Mouse (Mus musculus) CD4-positive helper T cell, adult 2 months (primary cell): ENCODE data around the gene Ift22.
"Not testable (repeated sequence)": the region's sequence is repeated elsewhere in the genome, so short reads cannot be mapped to it uniquely, and the experiment has no call there.

Source experiments
- DNase-seq: peaks from one replicate; pipeline ENCODE4 v3.0.0-alpha.2; 2012; ENCODE audit warnings: low read depth, missing footprints, low spot score

Ift22 gene

GRCm38 (mm10) chr5:136907587-136907986 lies 363 bp upstream of the Ift22 start:
- DNase-seq: no peak

GRCm38 (mm10) chr5:136914183-136914582 lies 6.2 kb downstream of the Ift22 start:
- no peak for DNase-seq

DNA sequence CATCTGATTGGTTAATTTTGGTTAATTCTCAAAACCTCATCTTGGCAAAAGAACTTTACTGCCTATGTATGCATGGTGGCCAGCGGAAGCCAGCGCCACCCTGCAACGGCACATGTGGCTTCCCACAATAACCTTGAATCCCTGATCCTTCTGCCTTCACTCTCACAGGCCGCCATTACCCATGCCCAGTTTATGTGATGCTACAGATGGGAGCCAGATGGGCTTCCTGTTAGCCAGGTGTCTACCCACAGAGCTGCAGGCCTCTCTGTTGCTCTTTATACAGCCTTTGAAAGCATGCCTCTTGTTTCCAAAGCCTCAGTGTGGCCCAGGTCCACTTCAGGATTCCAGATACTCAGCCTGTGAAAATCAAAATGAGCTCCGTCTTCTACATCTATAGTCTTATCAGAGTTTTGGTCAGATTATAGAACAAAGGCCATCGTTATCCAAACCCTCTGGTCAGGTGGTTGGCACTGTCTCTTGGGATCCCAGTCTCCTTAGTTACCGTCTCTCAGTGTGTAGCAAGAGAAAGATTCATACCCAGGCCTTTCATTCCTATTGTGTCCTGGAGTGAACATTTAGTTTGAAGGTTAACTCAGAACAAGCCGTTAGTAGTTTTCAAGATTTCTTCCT lies 9.8 kb downstream of the Ift22 start:
- DNase-seq: no peak

DNA sequence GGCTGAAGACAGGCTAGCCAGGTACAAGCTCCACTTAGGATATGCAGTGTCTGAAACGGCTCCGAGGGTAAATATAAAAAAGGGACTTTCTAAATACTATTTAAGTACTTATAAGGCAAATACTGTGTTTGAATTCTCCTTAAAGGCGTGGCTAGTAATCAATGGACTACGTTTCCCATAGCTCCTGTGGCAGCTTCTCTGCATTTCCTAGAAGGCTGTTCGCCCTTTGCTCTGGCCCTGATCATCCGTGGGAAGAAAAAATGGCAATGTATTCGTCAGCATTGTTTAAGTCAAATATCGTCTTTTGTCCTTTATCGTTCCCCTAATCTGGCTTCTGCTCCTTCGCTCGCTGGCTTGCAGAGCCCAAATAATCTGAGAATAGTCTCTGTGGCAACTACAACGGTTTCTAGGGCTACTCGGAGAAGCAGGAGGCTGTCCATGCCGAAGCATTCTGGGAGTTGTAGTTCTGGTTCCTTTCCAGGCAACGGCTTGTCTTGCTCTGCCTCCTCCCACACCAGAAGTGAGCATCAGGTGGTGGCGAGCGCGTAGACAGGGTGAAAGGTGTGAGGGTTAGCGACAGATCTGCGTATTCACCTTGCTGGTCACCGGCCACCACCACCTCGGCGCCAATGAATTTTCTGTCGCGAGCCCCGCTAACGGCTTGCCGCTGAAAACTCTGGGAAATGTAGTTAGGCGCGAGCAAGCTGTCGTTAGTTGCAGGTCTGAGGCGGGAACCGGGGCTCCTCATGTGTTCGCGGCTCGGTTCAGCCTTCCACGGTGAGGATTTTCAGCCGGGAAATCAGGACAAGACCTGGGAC lies 10.9 kb downstream of the Ift22 start:
- peak; percentile 90 for DNase-seq

DNA sequence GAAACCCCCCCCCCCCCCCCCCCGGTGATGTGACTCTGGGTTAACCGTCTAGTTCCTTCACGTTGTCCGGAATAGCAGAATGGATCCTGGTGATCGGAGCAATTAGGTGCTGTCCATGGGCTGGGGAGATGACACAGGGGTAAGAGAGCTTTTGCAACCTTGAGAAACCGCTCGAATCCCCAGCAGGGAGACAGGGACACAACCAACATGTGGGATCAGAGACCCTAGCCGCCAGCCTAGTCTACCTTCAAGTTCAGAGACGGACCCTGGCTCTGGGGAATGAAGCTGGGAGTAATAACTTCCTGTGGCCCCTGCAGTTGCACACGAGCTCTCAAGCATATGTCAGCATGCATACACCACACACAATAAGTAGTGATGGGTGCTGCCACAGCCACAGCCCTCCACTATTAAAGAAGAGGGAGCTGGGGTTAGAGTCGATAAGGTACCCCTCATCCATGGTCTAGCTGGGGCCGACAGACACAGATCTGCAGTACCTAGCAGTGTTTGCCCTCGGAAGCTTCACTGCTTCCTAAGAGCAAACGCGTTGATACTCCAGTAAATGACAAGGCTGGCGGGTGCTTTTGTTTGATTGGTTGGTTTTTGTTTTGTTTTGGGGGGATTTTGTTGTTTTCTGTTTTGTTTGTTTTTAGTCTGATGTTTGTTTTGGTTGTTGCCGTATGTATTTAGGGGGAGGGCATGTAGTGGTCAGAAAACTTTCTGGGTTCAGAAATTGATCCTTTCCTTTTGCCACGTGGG lies 11.8 kb downstream of the Ift22 start:
- DNase-seq: peak; percentile 12

DNA sequence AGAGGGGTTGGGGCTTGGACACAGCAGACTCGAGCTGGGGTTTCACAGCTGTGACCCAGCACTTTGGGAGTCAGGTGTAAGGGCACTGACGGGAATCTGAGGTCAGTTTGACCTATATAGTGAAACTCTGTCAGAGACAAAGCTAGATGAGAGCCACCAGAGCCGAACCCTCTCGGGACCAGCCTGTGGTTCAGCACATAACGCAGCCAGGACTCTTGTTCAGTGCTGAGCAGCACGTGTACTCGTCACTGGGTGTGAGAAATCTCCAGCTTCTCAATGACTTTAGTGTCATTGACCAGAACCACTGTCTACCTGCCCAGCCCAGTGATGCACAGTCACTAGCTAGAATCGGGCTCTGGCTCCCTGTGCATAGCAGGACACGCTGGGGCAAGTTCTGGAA lies 14.9 kb downstream of the Ift22 start:
- DNase-seq: no peak

- no peak for DNase-seq
Observed at GRCm38 (mm10) chr5:136923751-136924478, 16.0 kb downstream of the Ift22 start.

DNA sequence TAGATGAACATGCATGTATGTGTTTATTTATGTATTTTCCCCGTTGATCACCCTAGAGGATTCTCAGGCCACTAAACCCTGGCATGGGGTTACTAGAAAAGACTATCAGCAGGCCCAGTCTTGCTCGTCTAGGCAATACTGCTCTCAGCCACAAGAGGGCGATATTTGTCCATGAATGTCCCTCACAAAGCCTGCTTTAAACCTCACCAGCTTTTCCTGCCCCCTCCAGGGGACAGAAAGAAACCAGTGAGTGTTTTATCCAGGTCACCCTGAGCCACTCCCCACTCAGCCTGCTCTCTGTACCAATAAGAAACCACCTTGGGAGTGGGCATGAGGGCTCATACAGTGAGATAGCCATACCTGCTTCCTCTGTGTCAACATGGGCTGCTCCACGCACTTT lies 21.1 kb downstream of the Ift22 start:
- peak; percentile 76 for DNase-seq

DNA sequence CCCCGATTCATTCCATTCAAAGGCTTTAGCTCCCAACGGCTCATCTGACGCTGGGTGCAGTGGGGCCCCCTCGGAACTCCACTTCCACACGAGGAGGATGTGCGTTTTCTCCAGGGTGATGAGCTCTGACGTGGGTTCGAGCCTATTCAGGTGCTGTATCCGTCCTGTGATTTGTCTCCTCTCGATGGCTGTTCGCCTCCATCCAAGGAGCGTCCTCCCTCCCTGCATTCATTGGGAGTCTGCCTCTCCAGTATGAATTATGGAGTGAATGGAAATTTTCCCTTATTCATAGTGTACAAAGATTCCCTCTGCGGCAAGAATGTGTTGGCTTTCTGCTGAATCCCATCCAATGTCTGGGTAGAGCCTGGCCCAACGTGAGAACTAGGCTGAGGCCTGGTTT lies 23.9 kb downstream of the Ift22 start:
- DNase-seq: no peak

GRCm38 (mm10) chr5:136932956-136933355 lies 25.0 kb downstream of the Ift22 start:
- DNase-seq: no peak

- no peak for DNase-seq
Observed at GRCm38 (mm10) chr5:136933930-136934329, 26.0 kb downstream of the Ift22 start.

DNA sequence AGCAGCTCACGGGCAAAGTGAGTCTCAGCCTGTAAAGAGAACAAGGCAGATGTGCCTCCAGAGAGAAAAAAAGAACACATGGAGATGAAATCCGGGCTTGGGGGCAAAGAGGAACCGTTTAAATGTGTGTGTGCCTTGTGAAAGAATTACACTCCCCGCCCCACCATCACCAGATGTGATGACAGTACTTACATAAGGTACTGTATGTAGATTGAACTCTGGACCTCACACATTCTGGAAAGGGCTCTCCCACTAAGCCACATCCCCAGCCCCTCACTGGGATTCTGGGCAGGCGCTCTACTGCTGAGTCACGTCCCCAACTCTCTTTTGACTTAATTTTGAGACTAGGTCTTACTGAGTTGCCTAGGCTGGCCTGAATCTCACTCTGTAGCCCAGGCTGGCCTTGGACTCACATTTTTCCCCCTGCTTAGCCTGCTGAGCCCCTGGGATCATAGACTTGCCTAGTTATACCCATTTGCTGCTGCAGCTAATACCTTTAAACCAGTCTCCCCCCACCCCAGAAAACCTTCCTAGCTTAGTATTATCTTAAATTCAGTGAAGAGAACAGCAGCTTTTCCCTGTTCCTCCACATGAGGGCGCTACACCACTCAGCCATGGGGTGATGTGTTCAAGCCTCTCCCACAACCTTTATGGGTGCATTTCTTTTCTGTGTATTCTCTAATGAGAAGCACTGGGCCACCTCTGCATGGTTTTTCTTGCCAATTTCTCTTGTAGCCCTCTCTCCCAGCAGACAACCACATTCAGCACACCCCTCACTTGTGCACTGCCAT lies 28.1 kb downstream of the Ift22 start:
- DNase-seq: no peak

- no peak for DNase-seq
Observed at GRCm38 (mm10) chr5:136936750-136937149, 28.8 kb downstream of the Ift22 start.

GRCm38 (mm10) chr5:136937621-136938020 lies 29.7 kb downstream of the Ift22 start:
- DNase-seq: no peak

- no peak for DNase-seq
Observed at GRCm38 (mm10) chr5:136939284-136939683, 31.3 kb downstream of the Ift22 start.

DNA sequence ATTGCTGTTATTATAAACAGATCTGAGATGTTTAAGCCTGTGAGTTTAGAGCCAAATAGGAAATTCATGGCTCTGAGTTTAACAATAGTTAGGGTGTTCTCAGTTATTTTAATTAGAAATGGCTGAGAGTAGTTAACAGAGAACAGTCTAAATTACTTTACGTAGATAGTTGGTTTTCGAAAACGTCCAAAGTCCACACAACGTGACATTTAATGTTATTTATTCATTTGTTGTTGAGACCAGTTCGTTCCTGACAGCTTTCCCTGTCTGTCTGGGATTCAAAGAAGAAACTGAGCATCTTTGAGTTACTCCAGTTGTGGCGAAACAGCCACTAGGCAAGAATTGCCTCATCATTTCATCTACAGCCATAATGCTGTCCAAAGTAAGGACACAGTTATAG lies 32.1 kb downstream of the Ift22 start:
- not testable (repeated sequence) for DNase-seq

DNA sequence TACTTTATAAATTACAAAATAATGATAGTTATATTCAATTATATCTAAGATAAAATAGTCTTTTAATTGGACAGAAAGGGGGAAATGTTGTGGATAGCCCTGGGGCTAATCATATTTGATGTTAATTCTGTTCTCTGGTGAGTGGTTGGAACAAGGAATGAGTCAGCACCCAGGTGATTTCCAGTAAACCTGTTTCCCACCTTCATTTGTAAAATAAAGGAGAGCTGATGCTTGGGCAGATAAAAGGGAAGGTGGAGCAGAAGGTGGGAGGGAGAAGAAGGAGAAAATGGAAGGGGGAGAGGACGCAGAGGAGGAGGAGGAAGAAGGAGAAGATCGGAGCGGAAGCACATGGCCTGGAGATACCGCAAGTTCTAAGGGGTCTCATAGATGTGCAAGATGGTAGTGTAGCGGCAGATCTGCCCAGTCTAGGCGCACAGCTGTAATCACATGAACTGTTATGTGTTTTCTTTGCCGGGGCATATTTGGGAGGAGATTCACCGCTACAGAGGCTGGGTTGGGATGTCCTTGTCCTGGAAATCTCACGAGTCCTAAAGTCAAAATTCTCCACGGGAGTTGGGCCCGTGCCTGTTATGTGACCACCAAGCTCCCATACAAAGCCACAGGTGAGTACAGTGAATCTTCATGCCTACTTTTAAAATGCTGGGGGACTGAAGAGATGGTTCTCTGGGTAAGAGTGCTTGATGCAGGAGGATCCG lies 33.1 kb downstream of the Ift22 start:
- DNase-seq: no peak

GRCm38 (mm10) chr5:136942781-136943180 lies 34.8 kb downstream of the Ift22 start:
- DNase-seq: no peak

GRCm38 (mm10) chr5:136943382-136943781 lies 35.4 kb downstream of the Ift22 start:
- no peak for DNase-seq

GRCm38 (mm10) chr5:136945084-136945483 lies 37.1 kb downstream of the Ift22 start:
- no peak for DNase-seq
